Mouse (Mus musculus) adrenal gland, adult 8-10 months (tissue): Measurements from ENCODE around the gene Appbp2. TPM values are rescaled to one million over a fixed set of nuclear protein-coding genes. Genes with fewer than 3 reads are reported as not detected.
"Not testable (repeated sequence)": the region's sequence is repeated elsewhere in the genome, so short reads cannot be mapped to it uniquely, and the experiment has no call there.

Experiments used
- DNase-seq: peaks from one replicate; pipeline ENCODE4 v3.0.0; 2022
- total RNA-seq, 4 experiments: library from RNA; stranded (reverse); gene quantifications; 2 replicates each; pipeline ENCODE4 v1.2.4; 2022

Appbp2 gene
- total RNA-seq, 4 experiments from 2014 or later: 40.1 to 49.0 (median 44.8) TPM

- DNase-seq: no peak
Measured at GRCm38 (mm10) chr11:85222561-85222960, 12.4 kb downstream of the Appbp2 start.

DNA sequence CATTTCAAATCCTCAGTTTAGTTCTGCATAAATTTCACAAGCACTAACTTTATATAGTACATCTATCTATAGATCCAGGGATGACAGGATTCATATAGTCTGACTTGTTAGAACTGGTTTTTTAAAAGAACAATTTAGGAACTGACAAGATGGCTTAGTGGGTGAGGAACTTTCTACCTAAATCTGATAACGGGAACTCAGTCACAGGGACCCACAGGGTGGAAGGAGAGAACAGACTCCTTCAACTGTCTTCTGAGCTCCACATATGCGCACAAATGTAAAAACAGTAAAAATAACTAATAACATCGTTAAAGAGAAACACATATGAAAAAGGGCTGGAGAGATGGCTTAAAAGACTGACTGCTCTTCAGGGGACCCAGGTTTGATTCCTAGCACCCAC is 15.9 kb downstream of the Appbp2 start:
- DNase-seq: no peak

- DNase-seq: no peak
Measured at GRCm38 (mm10) chr11:85214679-85215078, 20.3 kb downstream of the Appbp2 start.

DNA sequence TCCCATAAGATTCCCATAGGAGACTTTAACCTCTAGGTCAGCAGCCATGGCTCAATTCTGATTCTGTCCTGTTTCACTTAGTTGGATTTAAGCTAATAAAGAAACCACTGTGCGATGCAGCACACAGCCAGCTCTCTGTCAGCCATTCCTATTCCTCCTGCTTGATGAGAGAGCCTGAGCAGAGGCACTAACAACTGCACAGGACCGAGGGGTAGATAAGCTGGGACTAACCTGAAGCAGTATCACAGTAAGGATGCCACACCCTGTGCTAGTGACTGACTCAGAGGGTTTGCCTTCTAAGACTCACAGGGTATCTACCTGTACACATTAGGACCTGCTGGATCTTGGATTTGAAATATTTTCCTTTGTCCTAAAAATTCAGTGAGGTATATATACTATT is 21.7 kb downstream of the Appbp2 start:
- DNase-seq: no peak

DNA sequence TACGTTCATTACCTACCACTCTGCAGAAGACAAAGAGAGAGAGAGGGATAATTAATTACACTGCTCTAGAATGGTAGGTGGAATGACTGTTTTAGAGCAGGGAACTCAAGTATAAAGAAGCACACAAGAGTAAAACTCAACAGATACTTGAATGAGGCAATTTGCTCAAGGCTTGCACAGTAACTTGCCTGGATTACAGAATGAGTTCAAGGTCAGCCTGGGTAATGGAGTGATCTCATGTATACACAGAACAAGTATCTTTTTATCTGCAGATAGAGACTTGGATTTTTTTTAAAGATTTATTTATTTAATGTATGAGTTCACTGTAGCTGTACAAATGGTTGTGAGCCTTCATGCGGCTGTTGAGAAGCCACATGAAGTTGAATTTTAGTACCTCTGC is 23.8 kb downstream of the Appbp2 start:
- peak; percentile 27 for DNase-seq

- no peak for DNase-seq
Measured at GRCm38 (mm10) chr11:85206231-85206630, 28.7 kb downstream of the Appbp2 start.

DNA sequence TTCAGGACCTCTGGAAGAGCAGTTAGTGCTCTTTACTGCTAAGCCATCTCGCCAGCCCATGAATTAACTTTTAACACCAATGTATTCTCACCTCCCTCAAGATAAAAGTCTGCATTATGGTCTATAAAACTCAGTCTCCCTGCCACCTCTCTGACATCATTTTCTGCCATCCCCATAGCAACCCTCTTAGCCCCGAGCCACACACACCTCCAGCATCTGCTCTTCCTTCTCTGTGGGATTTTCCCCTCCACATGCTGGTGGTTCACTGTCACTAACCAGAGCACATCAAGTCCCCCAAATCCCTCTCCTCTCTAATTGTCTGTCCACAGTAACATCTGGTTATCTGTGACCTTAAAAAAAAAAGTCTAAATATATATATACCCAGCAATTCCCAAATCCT is 36.0 kb downstream of the Appbp2 start:
- DNase-seq: no peak

DNA sequence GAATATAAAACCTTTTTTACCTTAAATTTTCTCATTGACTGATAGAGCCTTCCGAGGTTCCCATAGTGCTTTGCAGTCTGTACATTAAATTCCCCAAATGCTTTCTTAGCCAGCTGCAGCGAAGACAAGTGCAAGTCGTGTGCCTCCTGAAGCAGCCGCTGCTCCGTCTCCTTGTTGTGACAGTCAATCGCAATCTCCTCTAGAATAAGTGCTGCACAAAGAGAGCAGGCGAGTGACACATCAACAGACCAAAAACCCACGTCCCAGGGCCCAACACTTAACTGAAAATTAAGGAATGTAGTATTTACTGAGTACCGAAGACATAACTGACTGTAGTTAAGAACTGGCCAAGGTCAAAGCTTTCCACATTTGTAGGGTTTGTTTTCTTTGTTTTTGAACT is 38.9 kb downstream of the Appbp2 start:
- no peak for DNase-seq

GRCm38 (mm10) chr11:85194206-85194605 is 40.7 kb downstream of the Appbp2 start:
- DNase-seq: no peak

- no peak for DNase-seq
Measured at GRCm38 (mm10) chr11:85190741-85191140, 44.2 kb downstream of the Appbp2 start.

- DNase-seq: no peak
Measured at GRCm38 (mm10) chr11:85189110-85189509, 45.8 kb downstream of the Appbp2 start.

DNA sequence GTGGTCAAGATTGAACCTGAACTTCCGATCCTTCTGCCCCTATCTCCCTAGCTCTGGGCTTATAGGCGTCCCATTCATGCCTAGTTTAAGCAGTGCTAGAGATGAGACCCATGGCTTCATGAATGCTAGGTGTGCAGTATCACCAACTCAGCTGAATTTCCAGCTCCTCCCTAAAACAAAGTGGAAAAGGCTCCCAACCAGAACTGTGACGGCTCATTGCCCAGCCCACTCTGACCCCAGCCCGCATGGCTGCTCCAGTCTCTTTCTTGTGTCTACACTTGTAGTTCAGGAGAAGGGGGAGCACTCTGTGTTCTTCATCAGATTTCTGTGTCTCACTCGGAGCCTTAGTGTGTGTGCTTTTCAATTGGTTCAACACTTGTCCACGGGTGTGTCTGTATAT is 50.1 kb downstream of the Appbp2 start:
- DNase-seq: no peak

DNA sequence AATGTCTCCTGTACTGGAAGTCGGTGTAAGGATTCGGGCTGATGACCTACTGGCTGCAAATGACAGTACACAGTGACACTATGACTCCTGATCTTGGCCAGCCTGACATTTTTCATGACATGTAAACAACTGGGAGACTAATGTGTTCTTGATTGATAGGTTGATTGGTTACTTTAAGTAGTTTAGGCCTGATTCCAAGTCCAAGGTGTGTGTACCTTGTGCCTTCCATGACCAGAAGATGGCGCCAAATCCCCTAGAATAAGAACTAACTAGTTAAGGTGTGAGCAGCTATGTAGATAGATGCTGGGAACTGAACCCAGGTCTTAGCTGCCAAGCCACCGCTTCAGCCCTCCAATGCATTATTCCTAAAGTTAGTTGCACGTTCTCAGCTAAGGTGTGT is 50.8 kb downstream of the Appbp2 start:
- no peak for DNase-seq

DNA sequence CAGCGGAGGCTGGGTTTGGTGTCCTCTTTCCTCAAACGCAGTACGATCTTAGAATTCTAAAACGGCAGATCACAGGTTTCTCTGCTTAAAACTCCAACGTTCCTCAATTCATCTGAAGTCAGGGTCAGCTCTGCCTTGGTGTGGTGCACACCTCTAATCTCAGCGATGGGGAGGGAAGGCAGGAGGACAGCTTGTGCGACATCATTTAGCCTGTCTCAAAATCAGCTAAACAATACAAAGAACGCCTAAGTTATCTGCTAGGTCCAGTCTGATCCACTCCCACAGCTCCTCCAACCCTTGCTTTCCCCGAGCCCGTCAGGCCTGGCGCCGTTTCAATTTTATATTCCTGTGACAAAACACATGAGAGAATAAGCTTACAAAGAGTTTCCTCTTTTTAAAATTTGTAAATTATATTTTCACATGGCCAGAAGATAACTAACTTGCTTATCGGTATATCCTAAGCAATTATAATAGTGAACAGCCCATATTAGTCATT is 51.6 kb downstream of the Appbp2 start:
- DNase-seq: no peak

- DNase-seq: peak; percentile 49
Measured at GRCm38 (mm10) chr11:85182617-85183283, 52.2 kb downstream of the Appbp2 start.

DNA sequence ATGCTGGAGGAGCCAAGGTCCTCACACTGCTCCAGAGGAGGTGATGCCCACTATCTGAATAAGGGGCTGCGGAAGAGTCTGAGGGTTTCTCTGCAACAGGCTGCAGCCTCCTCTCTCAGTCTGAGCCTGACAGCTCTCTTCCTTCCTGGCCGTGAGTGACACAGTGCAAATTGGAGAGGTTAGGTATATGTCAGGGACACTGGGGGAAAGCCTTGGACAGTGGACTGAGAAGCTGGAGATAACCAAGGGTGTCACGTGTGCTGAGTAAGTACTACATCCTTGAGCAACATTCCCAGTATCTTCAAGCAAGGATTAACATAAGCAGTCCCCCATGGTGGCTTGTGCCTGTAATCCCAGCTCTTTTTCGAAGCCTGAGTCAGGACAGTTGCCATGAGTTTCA is 56.5 kb downstream of the Appbp2 start:
- peak; percentile 31 for DNase-seq

DNA sequence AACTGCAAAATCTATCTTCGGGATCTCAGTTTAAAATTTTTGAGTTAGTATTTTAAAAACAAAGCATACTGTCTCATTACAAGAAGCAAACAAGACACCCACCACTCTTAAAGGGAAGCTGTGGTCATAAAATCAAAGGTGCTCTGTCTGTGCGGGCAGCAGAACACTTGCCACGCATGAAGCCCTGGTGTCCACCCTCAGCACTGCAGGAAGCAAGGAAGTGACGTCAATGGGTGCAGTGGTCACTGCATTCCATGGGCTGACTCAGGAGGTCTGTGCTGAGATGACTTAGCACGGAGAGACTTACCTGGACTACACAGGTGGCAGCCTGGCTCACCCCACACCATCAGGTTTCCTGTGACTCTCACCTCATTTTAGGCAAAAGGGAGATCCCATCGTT is 57.2 kb downstream of the Appbp2 start:
- no peak for DNase-seq

GRCm38 (mm10) chr11:85175941-85176340 is 59.0 kb downstream of the Appbp2 start:
- no peak for DNase-seq

DNA sequence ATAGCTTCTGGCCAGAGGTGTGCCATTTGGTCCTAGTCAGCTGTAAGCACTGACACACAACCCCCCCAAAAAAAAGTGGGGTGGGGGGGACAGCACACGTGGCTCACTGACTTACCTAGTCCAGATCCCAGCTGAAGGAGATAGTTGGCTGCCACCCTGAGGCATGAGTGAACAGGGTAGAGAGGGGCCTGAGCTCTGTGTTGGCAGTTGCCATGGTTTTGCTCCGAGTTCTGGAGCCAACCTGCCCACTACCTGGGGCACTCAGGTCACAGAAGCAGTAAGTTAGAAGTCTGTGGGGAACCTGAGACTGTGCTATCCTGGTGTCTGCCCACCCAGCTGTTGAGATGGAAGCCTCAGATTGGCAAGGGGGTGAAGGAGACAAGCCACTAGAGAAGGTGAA is 64.1 kb downstream of the Appbp2 start:
- DNase-seq: no peak

DNA sequence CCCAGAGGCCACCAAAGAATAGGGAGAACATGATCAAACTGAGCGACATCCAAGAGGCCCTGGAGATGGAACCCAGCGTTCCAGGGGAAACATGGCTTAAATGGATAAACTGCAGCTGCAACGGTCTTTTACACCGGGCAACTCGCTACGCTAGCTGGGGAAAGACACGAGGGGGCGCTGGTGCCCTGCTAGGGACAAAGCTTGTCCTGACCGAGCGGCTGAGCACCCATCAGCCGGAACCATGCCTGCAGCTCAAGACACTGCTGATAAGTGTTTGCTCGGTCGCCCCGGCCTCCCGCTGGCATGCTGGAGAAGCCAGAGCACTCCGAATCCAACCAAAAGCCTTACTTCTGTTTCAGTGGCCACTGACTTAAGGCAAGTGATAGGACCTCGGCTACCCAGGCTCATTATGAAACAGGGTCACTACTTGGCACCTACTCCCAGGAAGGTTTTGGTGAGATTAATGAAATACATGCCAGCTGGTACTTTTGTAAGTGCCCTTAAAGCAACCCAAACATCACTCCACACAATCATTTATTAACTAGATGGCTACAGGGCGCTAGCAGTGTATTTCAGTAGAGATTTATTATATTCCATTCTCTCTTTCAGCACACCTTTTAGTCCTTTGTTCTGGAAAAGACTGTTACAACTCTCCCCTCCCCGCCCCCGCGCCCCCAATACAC is 64.7 kb downstream of the Appbp2 start, which contains the start of gene 1700125H20Rik:
Gene 1700125H20Rik, plus strand, starts transcription at position 347 of the 683 bp plus-strand sequence.
- DNase-seq: peak; percentile 81

DNA sequence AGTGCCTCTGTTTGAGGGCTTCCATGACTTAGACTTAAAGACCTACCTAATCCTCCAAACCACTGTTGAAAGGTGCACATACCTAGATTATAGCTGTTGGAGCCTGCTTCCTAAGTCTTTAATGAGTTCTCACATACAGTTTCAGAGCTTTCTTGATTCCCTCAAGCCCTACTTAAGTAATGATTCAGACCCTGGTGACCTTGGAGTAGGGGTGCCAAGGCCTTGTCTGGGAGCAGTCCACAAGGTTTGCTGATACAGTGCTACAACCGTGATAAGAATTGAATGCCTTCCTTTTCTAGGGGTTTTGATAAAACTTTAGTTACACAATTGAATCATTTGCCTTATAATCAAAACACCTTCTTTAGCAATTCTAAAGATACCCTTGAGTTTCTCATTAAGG is 67.4 kb downstream of the Appbp2 start:
- DNase-seq: peak; percentile 42

GRCm38 (mm10) chr11:85164371-85164770 is 70.6 kb downstream of the Appbp2 start:
- DNase-seq: no peak

GRCm38 (mm10) chr11:85163014-85163413 is 71.9 kb downstream of the Appbp2 start:
- DNase-seq: not testable (repeated sequence)

DNA sequence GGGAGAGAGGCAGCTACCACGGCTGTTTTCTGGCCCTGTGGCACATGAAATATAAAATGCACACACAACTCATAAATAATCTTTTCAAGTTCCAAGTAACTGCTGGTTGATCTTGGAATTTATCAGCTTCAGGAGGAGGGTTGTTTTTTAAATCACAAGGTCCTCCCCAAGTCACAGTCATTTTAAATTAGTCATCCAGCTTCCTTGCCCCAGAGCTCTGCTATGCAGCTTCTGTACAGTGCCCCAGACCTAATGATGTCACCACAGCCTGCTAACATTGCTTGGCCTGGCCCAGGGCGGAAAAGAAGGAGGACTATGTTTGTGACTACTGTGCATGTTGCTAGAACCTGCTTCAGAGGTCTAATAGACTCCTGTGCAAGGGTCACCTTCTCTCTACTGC is 77.6 kb downstream of the Appbp2 start:
- DNase-seq: peak; percentile 38
